Mouse (Mus musculus): ENCODE data around the gene Creg1.

Creg1 gene

DNA sequence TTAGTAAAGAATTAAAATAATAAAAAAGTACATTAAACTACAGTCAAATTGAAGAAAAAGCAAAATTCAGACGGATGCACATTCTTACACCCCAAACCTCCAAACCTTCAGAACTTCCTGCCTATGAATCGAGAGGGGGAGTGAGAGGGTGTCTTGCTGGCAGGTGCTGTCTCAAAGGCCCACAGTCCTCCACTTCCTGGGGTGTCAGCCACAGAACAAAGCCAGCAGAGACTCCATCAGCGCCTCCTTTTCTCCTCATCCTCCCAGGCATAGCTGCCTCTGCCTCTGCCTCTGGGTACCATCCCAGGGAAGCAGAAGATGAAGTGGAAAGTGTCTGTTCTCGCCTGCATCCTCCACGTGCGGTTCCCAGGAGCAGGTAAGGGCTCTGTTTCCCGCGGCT lies 25.0 kb downstream of the Creg1 start, which contains the start of gene Cd247:
Gene Cd247 (plus strand): TSS at position 171 of the 400 bp plus-strand sequence.
- no peak for DNase-seq (ENCODE audit: low spot score)

DNA sequence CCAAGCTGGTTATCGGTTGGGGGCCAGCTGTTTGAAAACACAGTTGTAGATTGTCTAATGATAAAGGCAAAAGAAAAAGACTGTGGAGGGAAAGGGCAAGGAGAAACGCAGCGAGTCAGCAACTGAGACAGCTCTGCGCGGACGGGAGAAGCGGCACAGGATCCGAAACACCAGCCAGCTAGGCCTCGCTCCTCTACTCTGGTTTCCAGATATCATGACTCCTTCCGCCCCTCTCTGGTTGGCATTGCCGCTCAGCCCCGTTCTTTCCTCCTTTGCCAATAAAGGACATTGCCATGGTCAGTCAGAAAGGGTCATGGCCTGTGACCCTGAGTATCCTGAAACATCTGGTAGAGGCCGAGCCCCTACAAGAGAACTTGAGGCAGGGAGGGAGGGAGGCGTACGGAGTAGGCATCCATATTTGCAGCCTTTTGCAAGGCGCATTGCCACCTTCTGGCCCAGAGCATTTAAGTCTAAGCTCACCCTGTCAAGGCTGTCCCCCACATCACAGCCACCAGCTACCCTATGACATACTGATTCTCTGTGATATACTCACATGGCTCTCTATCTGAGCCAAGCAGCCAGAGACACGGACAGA lies 25.6 kb downstream of the Creg1 start:
- no peak for DNase-seq (ENCODE audit: low spot score)

DNA sequence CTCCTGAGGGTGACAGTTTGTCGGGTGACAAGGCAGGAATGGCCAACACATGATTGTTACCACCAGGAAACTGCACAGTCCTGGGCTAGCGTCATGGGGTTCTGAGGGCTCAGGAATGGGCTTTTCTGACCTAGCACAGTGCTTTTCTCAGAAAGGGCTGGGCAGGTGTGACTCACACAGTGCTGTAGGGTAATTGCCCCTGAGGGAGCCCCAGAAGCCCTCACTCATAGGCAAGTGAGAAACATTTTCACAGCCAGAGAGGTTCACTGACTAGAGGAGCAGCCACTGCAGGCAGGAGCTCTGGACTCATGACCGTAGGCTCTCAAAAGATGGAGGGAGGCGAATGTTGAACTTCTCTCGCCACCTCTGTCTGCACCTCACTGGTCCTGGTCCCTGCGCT lies 26.4 kb downstream of the Creg1 start:
- DNase-seq (ENCODE audit: low spot score), result no peak

DNA sequence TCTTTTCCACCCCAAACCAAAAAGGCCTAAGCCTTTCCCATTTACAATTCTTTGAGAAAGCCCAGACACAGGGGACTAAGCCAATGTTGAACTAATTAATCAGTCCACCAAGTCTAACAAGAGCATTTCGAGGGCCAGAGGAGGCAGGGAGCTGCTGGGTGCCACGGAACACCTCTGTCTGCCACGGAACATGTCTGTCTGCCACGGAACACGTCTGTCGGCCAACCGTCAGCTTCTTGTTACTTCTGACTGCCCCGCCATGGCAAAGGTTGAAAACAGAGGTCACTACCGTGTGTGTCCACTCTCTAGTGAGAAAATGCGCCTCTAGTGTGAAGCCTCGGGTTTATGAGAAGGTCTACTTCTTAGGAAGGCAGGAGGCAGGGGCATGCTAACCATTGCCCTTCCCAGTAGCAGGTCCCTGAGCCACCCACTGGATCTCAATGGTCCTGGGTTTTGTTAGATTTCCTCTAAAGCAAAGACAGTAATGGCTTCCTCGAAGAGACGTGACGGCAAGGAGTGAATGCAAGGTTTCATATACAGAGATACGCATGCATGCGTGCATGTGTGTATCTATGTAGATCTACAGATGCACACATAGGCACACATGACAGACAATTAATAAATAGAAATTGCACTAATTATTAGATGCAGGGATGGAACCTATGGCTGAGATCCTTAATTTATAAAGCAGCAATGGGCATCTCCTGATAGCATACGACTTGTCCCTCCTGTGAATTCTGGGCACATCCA lies 27.1 kb downstream of the Creg1 start:
- no peak for DNase-seq (ENCODE audit: low spot score)

DNA sequence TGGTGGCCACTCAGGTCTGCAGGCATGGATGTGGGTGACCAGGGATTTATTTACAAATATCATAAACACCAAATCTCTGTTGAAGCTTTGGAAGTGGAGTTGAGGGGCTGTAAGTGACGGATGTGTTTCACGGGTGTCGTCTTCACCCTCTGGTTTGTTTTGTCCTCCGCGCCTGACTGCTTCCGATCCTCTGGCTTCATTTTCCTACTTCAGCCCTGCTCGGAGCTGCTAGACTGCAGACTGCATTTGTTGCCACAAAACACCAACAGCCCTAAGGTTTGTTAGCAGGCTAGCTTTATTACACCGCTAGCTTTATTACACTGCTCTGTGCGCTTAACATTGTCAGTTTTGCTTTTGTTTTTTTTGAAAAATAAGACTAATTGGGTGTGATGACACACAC lies 27.9 kb downstream of the Creg1 start:
- no peak for DNase-seq (ENCODE audit: low spot score)

DNA sequence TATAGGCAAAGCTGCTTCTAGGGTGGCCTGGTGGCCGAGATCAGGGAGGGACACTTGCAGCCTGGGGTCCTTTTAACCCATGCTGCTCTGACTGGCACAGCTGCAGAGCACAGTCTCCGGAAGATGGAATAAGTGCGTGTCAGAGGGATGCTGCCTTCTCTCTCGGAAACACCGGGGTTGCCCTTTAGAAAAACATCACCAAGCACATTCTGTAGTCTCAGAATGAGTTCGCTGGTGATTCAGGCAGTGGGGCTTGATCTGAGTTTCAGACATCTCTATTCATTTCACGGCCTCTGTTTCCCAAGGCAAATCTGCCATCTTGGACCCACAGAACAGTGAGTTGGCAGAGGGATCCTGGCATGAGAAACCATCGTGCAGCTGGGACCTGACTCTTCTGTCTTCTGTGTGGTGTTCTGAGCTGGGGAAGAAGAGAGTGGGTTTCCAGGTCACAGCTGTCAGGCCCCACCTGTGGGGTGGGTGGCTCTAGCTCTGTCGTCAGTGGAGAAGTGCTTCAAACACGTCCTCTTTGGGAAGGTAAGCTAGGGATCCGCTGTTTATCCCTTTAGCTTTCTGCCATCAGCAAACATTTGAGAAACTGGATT lies 38.3 kb downstream of the Creg1 start:
- no peak for DNase-seq (ENCODE audit: low spot score)

DNA sequence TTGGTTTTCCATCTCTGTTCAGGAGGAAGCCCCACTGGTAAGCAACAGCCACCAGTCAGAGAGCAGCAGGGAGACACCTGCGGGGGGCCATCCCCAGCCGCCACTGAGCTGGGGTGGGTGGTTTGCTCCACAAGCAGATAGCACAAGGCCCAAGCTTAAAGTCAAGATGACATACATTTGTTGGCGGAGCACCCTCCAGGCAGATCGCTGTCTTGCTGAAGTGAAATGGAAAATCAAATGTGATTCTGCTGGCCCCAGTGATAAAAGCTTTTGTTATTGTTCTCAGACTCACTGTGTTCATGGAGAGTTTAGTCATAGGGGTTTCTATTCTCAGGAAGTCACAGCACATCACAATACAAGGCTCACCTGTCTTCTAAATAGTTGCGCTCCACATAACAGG lies 39.6 kb downstream of the Creg1 start:
- DNase-seq (ENCODE audit: low spot score), result no peak

DNA sequence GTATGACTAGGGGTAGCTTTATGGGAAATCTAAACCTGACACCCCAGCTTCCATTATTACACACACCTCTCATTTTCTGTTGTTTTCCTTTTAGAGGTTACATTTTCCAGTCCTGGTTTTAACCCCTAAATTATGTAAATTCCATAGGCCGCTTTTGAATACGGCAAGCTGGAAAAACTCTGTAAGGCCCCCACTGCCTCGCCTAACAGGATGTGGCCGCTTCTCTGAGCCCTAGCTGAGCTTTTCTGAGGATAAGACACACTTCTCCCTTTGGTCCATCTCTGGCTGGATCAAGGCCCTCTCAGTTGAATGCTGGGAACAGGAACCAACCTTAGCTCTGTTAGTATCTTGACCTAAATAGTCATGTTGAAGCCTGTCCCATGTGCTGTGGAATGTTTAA lies 40.6 kb downstream of the Creg1 start:
- DNase-seq (ENCODE audit: low spot score), result no peak

DNA sequence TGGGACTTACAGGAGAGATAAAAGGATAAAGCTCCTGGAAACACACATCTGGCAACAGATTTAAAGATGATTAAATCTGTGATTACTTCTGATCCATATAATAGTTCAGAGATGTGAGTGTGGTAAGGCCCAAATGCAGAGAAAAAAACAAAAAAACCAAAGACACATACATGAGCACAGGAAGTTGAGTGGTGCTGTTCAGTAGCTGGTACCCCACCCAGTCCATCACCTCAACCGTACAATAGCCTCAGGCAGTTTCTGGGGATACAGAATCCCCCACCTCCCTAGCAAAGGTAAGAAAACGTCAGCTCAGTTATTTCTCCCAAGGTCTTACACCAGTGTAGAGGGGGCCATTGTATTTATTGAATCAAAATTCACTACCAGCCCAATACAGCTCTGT lies 47.1 kb downstream of the Creg1 start:
- no peak for DNase-seq (ENCODE audit: low spot score)

DNA sequence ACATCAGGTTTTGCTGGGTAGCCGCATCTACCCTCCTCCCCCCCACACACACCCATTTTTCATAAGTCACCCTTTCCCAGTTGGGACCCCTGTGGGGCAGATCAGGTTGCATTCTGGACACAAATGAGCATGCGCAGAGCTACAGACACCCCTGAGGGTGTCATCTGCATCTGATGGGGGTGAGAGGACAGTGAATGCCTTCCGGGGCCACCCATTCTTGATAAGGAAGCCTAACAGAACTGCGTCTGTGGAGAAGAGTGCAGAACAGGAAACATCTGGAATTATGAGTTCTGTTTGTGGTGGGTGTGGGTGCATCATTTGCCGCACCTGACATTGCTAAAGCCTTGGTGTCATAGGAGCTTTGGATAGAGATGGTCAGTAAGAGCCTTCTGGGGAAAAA lies 47.6 kb downstream of the Creg1 start:
- DNase-seq (ENCODE audit: low spot score), result no peak

DNA sequence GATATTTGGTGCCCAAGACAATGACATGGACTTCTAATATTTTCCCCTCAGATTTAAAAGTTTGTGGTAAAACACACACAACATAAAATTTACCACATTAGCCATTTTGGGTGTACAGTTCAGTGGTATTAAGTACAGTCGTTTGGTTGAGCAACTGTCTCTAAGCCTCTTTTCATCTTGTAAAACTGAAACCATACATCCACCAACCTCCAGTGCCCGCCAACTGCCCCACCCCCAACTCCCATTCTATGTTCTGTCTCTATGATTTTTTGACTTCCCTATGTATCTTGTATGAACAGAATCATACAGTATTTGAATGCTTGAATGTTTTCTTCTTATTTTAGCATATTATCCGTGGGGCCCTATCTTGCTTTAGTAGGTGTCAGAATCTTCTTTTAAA lies 49.2 kb downstream of the Creg1 start:
- DNase-seq (ENCODE audit: low spot score), result no peak

DNA sequence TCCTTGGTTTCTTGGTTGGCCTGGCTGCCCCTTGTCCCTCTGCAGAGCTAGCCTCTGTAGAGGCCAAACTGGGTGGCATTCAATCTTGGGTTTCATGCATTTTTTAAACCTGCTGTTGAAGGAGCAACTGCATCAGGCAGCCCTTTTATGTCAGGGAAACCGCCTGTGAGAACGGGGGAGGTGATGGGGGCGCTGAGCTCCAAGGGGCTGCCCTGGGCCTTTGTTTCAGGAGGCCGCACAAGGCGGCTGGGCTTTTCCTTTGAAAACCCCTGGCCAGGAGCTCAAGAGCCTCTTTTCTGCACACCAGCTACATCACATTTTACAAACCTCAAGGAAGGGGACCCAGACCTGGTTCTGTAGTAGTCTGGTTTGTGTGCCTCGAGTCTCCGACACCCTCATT lies 50.6 kb downstream of the Creg1 start:
- no peak for DNase-seq (ENCODE audit: low spot score)

DNA sequence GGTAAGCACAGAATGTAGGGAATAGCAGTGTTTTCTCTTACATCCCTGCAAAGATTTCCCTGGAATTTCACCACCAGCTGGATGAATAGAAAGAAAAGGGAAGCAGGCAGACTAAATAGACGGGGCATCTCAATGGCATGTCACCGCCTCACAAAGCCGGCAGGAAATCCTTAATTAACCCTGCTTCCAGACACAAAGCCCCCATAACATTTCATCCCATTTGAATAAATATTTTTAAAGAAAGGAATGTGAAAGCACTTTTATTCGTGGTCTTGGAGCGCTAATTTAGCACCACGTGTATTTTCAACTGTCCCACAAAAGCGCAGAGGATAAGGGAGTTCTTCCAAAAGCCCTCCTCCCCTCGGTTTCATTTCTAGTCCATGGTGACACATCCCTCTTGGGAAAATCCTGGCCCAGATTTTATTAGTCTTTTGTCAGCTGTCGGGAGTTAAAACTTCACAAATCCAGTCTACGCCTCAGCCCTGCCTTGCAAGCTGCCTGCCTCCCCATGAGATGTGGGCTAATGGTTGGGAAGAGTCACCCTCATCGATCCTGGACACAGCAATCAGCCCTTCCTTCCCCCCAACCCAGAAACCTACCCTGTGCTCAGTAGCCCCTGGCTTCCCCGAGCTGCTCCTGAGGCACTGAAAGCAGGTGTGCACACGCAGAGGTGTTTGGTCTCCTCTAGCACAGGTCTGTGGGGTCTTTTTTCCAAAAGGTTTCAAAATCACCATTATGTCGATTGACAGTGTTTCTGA lies 51.2 kb downstream of the Creg1 start:
- DNase-seq (ENCODE audit: low spot score), result no peak

DNA sequence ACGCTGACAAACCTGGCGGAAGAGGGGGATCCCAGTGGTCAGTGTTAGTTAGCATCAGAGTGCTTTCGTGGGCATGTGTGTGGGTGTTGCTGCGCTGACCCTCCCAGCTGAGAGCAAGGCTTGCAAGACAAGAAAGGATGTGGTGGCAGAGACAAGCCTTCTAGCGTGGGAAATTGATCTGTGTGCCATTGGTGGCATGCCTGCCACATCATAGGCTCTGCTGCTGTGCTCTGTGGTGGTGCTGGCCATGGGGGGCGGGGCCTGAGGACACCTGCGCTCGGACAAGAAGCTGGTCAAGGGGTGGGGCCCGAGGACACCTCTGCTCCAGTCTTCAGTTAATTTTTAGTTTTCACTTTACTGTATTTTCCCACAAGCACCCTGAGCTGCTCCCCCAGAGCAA lies 52.8 kb downstream of the Creg1 start:
- no peak for DNase-seq (ENCODE audit: low spot score)

DNA sequence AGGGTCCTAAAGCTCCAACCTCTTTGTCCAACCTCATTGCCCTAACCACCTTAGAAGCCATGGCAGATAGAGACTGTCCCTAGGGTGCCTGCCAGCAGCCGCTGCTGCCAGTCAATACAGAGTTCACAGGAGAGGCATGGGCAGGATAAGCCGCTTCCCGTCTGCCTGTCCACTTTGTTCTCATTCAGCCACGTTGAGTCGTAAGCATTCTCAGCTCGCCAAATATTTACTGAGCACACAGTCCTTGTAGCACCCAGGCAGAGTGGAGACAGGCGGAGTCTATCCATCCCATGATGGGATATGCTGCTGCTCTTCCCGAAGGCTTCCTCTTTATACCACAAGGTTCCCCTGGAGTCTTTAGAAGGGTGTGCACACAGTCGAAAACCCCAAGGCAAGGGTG lies 53.7 kb downstream of the Creg1 start:
- no peak for DNase-seq (ENCODE audit: low spot score)

DNA sequence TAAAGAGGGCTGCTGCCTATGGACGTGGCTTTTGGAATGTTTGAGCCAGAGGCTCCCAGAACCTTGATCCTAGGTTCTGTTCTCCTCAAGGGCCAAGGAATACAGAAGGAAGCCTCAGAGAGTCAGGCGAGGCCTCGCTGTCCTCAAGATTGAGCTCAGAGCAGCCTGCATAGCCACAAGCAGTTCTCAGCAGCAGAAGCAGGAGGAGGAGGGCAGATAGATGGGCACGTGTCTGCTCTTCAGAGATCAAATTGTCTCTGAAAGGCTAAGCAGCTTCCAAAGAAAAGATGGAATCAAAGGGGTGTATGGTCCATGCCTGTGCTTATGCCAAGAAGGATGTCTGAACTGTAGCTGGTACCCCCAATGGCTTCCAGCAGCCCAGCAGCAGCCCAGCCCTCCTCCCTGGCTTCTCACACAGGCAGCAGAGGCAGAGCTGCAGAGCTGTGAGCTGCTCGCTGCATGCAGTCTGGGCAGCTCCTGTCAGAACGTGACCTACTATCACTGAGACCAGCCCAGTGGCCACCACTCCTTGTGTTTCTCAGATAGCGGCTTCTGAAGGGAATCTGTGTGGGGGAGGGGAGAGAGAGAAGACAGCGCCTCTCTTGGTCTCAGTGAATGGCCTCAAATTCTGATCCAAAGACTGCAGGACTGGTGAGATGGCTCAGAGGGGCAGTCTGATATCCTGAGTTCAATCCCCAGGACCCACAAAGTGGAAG lies 54.8 kb downstream of the Creg1 start:
- no peak for DNase-seq (ENCODE audit: low spot score)

DNA sequence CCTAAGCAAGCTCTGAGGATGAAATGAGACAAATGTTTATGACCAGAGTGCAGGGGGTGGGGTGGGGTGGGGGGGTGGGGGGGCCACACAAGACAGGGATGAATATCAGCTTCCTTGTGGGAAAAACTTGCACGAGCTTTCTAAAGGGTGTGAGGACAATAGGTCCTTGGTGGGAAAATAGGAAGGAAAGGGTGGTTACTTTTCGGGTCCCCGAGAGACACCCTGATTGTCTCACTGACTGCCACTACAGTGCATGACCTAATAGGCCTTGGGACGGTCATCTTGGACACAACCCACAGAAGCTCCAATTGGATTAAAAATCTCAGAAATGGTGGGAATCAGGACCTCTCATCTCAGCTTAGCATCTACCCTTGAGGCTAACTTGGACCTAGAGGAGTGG lies 55.6 kb downstream of the Creg1 start:
- DNase-seq (ENCODE audit: low spot score), result no peak

DNA sequence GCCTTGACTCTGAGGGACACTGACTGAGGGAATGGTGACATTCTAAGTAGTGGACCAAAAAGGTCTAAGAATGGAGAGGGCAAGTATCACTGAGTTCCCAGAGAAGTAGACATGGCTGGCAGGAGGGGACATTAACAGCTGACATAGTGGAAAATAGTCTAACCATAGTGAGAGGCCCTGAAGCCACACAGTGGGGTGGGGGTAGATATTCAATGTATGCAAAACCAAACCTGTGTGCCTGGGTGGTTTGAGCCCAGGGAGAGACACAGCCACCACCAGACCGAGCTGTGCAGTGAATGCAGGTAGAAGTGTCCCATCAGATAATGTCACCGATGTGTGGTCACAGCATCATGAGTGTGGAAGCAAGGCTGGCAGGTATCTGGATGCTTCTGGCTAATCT lies 58.5 kb downstream of the Creg1 start:
- no peak for DNase-seq (ENCODE audit: low spot score)

Measured in adipocyte (in vitro differentiated cells).